Mouse (Mus musculus) induced T-regulatory cell, adult 2 months (primary cell): ENCODE results near the gene Borcs7.

Experiments
- DNase-seq: peaks from one replicate; pipeline ENCODE4 v3.0.0-alpha.2; 2012; ENCODE audit warnings: low read depth

The Borcs7 gene

GRCm38 (mm10) chr19:46689460-46690372 lies at the start of gene Borcs7:
Gene Borcs7, plus strand, starts transcription at chr19:46689906.
- peak; percentile 87 for DNase-seq

GRCm38 (mm10) chr19:46640780-46641179 lies 48.9 kb upstream of the Borcs7 start:
- DNase-seq = no peak

GRCm38 (mm10) chr19:46641420-46642085 lies 48.2 kb upstream of the Borcs7 start:
- no peak for DNase-seq

DNA sequence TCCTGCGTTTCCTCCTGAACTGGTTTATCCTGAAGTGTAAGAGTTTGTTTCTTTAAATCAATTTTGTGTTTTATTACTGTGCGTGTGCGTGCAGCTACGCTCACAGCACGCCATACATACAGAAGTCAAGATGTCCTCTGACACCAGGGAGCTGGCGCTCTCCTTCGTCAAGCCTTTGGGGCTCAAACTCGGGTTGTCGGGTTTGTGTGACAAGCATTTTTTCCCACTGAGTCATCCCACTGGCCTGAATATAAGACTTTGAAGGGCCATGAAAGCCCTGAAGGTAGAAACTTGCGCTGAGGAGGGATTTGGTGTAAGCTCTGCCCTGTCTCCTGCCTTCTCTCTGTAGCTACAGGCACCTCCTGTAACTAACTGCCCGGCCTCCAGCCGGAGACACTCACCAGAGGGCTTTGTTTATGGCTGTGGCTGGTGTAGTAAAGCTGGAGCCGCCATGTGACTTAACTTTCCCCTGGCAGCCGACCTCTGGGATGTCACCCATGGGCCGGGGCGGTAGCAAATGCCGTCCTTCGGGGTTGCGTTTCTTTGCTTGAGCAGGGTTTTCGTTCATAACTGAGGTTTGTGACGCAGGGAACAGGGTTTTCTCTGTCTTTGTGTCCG lies 47.5 kb upstream of the Borcs7 start:
- DNase-seq = no peak

- no peak for DNase-seq
Observed at GRCm38 (mm10) chr19:46643236-46643635, 46.5 kb upstream of the Borcs7 start.

GRCm38 (mm10) chr19:46644343-46644792 lies 45.3 kb upstream of the Borcs7 start:
- no peak for DNase-seq

GRCm38 (mm10) chr19:46644793-46645602 lies 44.7 kb upstream of the Borcs7 start:
- DNase-seq = no peak

DNA sequence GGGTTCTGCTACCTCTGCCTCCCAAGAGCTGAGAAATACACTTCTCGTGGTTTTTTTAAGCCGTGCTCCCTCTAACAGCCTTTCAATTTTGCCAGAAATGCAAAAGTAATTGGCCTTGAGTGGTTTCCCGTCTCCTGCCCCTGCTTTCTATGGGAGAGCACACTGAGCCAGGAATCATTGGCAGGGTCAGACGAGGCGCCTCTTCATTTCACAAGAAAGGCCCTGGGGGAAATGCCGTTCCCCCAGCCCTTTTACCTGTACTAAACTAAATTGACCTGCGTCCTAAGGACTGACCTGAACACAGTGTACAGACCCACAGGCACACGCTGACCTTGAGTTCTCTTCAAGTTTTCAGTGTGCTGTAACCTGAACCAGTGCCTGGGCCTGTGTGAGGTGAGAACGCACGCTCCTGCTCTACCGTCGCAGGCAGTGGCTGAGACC lies 43.6 kb upstream of the Borcs7 start:
- no peak for DNase-seq

- DNase-seq = no peak
Observed at GRCm38 (mm10) chr19:46647254-46647653, 42.5 kb upstream of the Borcs7 start.

GRCm38 (mm10) chr19:46647850-46648249 lies 41.9 kb upstream of the Borcs7 start:
- no peak for DNase-seq

DNA sequence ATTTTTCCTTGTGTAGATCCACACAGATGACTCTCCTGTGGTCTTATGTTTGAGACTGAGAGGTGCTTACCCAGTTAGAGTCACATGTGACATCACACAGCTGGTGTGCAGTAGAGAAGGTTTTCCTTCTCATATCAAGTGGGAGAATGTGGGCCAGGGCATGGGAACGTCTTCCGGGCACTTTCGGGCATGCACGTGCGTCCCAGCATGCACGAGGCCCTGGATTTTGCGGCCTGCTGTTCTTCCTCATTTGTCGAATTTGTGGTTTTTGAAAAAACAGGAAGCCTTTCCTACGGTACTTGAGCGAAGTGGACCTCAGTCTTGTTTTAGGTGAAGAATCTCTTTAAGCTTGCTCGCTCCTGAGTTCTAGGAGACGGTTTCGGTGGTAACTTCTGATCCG lies 41.1 kb upstream of the Borcs7 start:
- no peak for DNase-seq

DNA sequence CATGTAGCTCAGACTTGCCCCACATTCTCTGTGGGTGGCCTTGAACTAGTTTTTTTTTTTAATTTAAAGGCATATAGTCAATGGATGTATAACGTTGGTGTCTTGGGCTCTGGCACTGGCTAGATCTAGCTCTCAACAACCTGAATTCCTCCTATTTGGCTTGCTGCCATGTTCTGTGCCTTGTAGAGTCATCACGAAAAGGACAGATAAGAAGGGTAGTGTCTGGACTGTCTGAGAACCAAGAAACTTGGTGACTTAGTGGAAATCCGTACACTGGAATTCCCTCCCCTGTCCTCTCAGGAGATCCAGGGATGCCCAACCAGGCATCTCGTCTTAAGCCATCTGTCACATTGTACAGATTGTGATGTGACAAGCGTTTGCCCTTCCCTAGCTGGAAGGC lies 36.5 kb upstream of the Borcs7 start:
- no peak for DNase-seq

DNA sequence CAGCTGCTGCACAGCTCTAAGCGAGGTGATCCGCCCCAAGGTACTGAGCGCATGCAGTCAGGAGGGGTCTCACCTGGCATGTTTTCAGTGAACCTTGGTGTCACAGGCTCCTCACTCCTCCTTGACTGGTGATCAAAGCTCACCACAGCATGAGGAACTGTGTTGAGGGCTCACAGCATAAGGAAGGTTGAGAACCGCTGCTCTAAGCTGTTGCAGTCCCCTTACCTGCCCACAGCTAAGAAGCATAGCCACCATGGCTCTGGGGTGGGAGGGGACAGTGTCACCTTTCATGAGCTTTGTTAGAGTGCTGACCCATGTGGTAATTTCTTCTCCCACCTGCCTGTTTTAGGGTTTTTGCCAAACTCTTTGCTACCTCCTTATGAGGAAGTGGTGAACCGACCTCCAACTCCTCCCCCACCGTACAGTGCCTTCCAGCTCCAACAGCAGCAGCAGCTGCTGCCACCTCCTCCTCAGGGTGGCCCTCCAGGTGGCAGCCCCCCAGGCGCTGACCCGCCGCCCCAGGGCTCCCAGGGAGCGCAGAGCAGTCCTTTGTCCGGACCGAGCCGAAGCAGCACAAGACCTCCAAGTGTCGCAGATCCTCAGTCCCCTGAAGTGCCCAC lies 36.0 kb upstream of the Borcs7 start:
- no peak for DNase-seq

GRCm38 (mm10) chr19:46655626-46656025 lies 34.1 kb upstream of the Borcs7 start:
- DNase-seq = no peak

DNA sequence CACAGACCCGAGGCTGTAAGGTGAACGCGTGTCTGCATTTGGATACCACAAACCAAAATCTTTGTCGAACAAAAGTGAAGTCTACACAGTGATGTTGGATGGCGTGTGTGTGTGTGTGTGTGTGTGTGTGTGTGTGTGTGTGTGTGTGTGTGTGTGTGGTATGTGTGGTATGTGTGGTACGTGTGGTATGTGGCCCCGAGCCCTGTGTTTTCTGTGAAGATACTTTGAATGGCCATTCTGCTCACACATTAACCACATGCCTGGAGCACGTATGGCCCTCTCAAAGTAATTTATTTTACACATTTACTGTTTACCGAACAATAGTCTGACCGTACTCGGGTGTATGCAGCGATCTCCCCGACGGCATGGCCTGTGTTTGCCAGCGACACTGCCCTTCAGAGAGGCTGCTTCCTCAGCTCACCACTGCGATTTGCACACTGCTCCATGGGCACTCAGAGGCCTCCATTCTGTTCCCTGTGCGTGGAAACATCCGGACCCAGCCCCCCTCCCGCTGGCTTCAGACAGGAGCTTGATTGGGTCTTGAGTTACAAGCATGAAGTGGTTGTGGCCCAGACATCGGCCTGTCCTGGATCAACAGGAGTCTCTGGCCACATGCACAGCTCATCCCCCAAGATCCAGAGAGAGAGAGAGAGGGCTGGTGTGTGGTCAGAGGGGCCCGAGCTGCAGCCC lies 33.4 kb upstream of the Borcs7 start:
- DNase-seq = no peak

GRCm38 (mm10) chr19:46657339-46658020 lies 32.2 kb upstream of the Borcs7 start:
- peak; percentile 75 for DNase-seq

DNA sequence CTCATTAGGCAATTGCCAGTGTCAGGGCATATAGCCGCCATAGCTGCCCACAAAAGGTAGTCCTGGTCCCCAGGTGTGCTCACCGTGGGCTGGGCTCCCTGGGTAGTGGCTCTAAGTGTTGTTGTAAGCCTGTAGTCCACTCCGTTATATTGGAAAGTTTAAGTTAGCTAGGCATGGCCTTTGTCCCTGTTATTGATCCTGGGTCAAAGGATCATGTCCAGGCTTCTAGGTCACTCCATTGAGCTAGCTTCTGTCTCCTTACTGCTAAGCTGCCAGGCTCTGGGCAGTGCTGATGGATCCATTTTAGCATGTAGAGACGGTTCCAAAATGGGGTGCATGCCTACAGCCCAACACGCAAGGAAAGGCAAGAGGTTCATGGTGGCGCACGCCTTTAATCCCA lies 31.4 kb upstream of the Borcs7 start:
- no peak for DNase-seq

DNA sequence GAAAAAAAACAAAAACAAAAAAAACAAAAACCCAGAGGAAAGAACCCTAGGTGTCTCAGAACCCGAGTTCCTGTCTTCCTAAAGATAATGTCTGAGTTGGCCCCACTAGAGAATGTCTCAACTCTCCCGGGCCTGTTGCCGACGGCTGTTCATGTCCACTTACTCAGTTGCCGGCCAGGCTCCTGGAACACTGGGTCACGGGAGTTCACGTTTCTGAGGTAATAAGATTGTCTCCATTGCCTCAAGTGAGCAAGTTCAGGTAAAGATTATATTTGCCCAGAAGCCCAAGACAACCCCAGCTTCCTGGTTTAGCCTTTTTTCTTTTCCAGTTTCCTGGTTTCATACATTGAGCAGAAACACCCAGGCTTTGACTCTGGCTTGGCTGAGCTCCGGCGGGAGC lies 30.9 kb upstream of the Borcs7 start:
- DNase-seq = no peak

DNA sequence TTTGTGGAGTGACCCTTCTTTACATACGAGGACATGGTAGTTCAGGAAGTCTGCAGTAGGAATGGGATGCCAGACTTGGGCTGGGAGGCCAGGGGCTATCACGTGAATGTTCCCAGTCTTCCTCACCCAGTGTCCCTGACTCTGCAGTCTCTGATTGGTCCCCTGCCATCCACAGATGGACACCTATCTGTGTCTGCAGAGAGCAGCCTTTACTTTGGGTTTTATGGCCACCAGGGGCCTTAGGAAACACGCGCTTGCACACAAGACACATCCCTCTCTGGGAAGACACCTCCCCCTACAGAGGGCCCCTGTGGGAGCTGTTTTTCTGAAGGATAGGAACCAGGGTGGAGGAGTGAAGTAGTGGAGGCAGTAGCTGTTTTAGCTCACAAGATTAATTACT lies 28.2 kb upstream of the Borcs7 start:
- no peak for DNase-seq

DNA sequence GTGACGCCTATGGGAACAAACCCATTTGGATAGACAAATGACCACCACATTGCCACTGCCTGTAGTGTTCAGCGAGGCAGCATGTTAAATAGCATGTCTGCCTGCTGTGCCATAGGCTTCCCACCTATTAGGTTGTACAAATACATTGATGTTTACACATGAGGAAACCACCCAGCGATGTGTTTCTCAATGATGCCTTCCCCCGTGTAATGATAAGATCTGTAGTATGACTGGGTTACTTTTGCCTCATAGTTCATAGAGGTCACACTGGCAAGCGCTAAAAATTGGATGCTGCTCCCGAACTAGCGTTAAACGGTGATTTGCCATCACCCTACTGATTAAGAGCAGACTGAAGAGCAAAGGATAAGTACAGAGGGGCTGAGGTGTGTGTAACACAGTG lies 27.5 kb upstream of the Borcs7 start:
- DNase-seq = no peak
